Mouse (Mus musculus) large intestine, adult 2 months (tissue): Measurements from ENCODE around the gene Gm21887. TPM values are rescaled to one million over a fixed set of nuclear protein-coding genes. Genes with fewer than 3 reads are reported as not detected.
"Not testable (repeated sequence)": the region's sequence is repeated elsewhere in the genome, so short reads cannot be mapped to it uniquely, and the experiment has no call there.

Experiments
- DNase-seq: peaks from one replicate; pipeline ENCODE4 v3.0.0-alpha.2; 2012; ENCODE audit warnings: low read depth, low spot score
- WGBS: fragments of 180-500 bp; shearing (Covaris S2); methylation state at CpG from one replicate; pipeline ENCODE4 v1.1.7; 2018; 5-methylcytosine and 5-hydroxymethylcytosine counted together
- polyA plus RNA-seq: library from polyadenylated mRNA; depleted of rRNA; stranded (reverse); fragments of >200 nt; gene quantifications from 2 replicates; pipeline ENCODE4 v1.2.3, GENCODE M21; 2012

The Gm21887 gene
- polyA plus RNA-seq, 1 experiment = 244 TPM

- 87% methylated on average over 23 of the region's 23 CpGs for WGBS
Measured at GRCm38 (mm10) chrX:169982606-169983400, 26.7 kb upstream of the Gm21887 start.

DNA sequence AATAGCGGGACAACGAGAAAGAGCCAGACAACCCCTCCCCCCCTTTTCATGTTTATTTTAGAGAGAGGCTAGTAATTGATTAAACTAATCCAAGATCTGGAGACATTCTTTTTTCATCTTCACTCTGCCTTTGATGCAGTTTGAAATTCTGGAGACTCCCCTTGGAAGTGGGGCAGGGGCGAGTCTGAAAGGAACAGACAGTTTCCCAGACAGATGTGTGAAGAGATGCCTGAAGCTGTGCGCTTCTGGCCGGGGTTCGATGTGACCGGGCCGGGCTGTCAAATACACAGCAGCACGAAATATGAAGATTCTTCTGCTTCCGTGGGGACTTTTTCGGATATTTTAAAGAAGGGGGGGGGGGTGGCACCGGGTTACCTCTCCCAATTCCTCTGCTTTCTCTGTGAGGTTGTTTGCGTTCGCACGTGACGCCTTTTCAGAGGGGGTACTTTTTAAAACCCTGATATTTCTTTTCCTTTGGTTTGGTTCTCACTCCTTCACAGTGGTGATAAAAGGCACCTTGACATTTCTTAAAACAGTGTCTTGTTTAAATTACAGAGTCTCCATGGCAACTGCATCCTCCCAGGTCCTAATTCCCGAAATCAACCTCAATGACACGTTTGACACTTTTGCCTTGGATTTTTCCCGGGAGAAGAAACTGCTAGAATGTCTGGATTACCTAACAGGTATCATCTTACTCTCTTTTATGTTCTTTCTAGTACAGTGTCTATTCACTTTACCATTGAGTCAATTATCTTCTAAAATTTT, 25.9 kb upstream of the Gm21887 start:
- 87% methylated on average over 19 of the region's 19 CpGs for WGBS
- not testable (repeated sequence) for DNase-seq

More at GRCm38 (mm10) chrX:169982606-169983400, 26.7 kb upstream of the Gm21887 start:
- DNase-seq = not testable (repeated sequence)

DNA sequence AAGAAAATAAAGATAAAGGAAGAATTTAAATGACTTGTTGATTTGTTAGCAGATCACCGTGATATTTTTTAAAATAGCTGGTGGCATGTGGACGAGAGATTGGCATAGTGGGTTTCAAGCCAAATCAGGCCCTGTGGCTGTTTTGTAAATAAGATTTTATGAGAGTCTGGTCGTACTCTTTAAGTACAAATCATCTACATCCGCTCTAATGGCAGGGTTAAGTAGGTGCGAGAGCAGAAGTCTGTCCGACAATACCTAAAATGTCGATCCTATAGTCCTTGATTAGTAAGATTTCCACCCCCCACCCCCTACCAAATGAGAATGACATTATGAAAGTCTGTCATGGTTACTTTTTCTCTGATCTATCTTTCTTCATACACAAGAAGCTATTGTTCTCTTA, 25.1 kb upstream of the Gm21887 start:
- WGBS = 87% methylated on average over 7 of the region's 7 CpGs
- not testable (repeated sequence) for DNase-seq

DNA sequence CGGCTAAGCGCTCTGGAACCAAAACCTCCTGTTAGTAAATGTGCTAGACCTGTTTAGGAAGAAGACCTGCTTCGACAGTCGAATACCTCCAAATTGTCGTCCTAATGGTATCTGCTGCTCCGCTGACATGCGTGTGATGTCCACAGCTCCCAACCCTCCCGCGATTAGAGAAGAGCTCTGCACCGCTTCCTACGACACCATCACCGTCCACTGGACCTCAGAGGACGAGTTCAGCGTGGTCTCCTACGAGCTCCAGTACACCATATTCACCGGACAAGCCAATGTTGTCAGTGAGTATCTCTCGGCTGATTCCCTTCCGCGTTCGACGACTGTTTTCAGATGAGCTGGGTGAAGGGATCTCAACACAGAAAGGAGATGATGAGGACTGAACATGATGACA, 24.6 kb upstream of the Gm21887 start:
- DNase-seq = not testable (repeated sequence)
- 91% methylated on average over 21 of the region's 21 CpGs for WGBS

GRCm38 (mm10) chrX:169985796-169986195, 23.7 kb upstream of the Gm21887 start:
- 86% methylated on average over 18 of the region's 18 CpGs for WGBS
- DNase-seq = not testable (repeated sequence)

DNA sequence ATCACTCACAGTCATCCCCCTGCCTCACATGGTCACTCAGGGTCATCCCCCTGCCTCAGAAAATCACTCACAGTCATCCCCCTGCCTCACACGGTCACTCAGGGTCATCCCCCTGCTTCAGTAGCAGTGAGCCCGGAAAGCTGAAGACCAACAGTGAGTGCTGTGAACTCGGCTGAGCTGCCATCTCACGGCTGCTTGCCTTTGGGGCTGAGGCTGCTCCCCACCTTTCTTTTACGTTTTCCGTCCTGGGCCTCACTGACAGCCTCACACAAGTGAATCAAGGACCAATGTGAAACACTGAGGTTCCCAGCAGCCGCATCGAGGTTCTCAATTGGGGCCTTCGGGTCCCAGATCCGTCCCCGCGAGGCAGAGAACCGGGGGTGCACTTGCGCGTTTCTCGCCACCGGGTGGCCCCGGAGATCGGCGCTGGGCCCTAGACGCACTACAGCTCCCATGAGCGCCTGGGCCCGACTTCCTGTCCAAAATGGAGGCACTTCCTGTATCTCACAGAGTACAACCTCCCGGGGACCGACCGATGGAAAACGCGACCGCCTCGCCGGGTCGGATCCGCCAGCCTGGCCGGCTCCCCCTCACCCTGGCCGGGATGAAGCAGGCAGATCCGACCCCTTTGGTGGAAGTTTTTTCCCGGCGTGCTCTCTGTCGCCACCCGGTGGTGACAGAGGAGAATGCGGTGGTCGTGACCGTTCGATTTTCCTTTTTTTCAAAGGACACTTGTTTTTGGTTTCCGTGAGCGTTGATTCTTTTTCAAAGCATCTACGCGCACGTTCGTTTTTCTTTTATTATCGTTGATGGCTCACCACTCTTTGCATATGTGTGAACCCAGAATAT, 22.7 kb upstream of the Gm21887 start:
- 52% methylated on average over 51 of the region's 51 CpGs for WGBS
- DNase-seq = not testable (repeated sequence)

DNA sequence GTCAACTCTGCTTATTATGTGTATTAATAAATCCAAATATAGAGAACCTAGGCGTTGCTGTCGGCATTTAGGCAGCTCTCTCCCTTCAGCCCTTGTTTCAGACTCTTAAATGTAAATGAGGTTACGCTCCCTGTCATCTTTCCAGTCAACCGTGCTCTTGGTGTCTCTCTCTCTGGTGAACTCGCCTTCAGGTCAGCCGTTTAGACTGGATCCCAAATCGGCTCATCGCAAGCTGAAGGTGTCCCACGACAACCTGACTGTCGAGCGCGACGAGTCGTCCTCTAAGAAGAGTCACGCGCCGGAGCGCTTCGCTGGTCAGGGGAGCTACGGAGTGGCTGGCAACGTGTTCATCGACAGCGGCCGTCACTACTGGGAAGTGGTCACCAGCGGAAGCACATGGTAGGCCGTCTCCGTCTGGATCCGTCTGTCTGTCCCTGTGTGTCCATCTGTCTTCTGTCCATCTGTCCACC, 22.1 kb upstream of the Gm21887 start:
- not testable (repeated sequence) for DNase-seq

GRCm38 (mm10) chrX:169988571-169989218, 20.8 kb upstream of the Gm21887 start:
- WGBS = 94% methylated on average over 56 of the region's 56 CpGs
- not testable (repeated sequence) for DNase-seq

More for the DNA sequence above, 22.1 kb upstream of the Gm21887 start:
- WGBS = 88% methylated on average over 28 of the region's 28 CpGs

DNA sequence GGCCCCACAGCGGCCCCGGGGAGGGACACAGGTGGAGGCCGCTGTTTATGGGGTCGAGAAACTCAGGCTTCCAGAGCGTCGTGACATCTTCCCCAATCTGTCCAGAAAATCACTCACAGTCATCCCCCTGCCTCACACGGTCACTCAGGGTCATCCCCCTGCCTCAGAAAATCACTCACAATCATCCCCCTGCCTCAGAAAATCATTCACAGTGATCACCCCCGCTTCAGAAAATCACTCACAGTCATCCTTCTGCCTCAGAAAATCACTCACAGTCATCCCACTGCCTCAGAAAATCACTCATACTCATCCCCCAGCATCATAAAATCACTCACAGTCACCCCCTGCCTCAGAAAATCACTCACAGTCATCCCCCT, 20.3 kb upstream of the Gm21887 start:
- 86% methylated on average over 8 of the region's 8 CpGs for WGBS
- DNase-seq = not testable (repeated sequence)

DNA sequence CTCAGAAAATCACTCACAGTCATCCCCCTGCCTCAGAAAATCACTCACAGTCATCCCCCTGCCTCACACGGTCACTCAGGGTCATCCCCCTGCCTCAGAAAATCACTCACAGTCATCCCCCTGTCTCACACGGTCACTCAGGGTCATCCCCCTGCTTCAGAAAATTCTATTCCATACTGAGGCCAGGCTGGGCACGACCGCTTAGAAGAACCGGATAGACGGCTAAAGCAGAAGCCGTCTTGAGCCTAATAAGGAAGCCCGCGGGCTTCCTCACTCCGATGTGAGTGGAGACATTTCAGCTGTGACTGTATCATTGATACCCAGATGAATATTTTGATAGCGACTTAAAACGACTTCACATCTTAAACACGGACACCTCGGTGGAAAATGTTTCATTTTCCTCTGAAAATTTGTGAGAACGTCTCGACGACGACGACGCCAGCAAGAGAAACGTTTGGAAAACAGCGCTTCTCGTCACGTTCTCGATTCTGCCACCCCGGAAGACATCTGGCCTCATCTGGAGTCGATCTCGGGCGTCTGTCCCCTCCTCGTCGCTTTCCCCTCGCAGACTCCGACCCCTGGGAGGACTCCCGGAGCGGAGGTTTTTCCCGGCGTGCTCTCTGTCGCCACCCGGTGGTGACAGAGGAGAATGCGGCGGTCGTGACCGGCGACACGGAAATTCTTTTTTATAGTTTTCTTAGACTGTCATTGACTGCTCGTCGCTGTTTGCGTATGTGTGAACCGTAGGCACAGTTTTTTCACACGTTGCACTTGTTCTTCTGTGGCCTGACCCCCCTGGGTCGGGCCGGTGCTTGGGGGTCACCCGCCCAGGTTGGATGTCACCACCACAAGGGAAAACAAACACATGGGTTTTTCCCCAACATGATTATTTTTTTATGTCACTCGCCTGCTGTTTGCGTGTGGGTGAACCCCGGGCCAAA, 19.5 kb upstream of the Gm21887 start:
- DNase-seq = not testable (repeated sequence)
- WGBS = 81% methylated on average over 56 of the region's 56 CpGs

DNA sequence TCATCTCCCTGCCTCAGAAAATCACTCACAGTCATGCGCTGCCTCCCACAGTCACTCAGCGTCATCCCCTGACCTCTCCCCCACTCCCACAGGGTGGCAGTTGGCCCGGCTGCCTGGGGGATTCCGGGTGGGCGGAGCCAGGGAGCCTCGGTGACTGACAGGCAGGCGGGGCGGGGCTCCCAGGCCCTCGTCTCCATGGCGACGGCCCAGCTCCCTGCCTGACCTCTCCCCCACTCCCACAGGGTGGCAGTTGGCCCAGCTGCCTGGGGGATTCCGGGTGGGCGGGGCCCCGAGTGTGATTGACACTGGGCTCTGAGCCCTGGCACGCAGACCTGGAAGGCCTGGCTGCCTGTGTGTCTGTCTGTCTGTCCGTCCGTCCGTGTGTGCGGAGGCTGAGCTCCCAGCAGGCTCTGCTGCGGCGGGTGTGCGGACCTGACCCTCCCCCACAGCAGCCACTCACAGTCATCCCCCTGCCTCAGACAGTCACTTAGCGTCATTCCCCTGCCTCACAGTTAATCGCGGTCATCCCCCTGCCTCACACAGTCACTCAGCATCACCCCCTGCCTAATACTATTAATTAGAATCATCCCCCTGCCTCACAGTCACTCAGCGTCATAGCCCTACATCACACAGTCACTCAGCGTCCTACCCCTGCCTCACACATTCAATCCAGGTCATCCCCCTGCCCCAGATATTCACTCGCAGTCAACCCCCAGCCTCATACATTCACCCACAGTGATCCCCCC, 18.2 kb upstream of the Gm21887 start:
- DNase-seq = not testable (repeated sequence)
- 13% methylated on average over 15 of the region's 28 CpGs for WGBS

- WGBS = 20% methylated on average over 8 of the region's 15 CpGs
- DNase-seq = not testable (repeated sequence)
Measured at GRCm38 (mm10) chrX:169992086-169992930, 17.2 kb upstream of the Gm21887 start.

- 49% methylated on average over 5 of the region's 8 CpGs for WGBS
- not testable (repeated sequence) for DNase-seq
Measured at GRCm38 (mm10) chrX:169992951-169993547, 16.4 kb upstream of the Gm21887 start.

- WGBS = 33% methylated on average over 3 of the region's 33 CpGs
- DNase-seq = not testable (repeated sequence)
Measured at GRCm38 (mm10) chrX:169994011-169994865, 15.2 kb upstream of the Gm21887 start.
